Mouse (Mus musculus): ENCODE measurements around the gene Tnip1. TPM values are rescaled to one million over a fixed set of nuclear protein-coding genes. Genes with fewer than 3 reads are reported as not detected.
"Not testable (repeated sequence)": the region's sequence is repeated elsewhere in the genome, so short reads cannot be mapped to it uniquely, and the experiment has no call there.

Gene Tnip1
- polyA plus RNA-seq, 1 experiment from 2014 or later: 20.0 TPM

DNA sequence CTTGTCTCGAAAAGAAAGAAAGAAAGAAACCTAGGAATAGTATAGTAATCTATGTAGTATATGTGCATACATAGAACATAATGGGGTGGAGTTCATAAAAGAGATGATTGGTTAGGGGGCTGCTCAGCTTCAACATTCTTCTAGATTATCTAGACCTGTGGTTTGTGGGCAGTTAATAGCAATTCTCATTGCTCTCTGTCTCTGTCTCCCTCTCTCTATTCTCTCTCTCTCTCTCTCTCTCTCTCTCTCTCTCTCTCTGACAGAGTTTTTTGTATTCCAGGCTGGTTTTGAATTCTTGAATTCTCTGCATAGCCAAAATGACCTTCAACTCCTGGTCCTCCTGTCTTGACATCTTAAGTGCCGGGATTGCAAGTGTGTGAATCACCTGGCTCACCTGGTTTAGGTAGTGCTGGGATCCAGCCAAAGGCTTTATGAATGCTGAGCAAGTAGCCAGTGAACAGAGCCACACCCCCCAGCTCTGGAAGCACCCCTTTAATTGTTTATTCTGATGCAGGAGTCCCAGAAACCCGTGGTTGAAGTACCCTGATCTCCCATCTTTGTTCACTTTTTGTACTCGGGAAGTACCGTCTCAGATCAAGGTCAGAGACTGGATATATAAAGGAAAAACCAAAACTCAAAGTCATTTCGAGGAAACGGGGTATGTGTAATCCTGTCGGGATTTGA lies 8.8 kb upstream of the Tnip1 start:
- no peak for ATAC-seq (ENCODE audit: insufficient read depth, low FRiP score, low read depth)
- Histone ChIP-seq H3K36me3 (no peaks in the 10 kb centered on the region), H3K27ac (no peak overlapping the region), H3K4me1 (peaks cover 15% of the 10 kb centered on the region), H3K9me3 (no peaks in the 10 kb centered on the region), H3K4me2 (no peak overlapping the region), H3K9ac (no peak overlapping the region), H3K27me3 (replicated peaks) (no peaks in the 10 kb centered on the region), H3K4me3 (replicated peaks) (no peak overlapping the region)
- 56% methylated on average over 8 of the region's 8 CpGs for WGBS

DNA sequence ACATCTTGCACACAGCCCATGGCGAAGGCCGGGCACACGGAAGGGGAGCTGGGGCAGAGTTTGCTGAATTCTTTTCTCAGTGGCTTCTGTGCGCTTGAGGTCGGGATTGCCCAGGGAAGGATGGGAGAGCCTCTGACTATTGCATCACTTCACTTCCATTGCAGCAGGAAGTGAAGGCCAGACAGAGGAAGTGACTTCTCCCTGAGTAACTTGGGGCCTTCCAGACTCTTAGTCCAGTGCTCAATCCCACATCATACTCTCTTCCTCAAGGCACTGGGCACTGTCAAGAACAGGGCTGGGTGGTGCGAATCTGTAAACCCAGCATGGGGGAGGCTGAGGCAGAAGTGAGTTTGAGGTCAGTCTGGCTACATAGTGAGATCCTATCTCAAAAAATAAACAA lies 2.5 kb upstream of the Tnip1 start:
- Histone ChIP-seq H3K4me3 (replicated peaks) (no peak overlapping the region), H3K9ac (no peak overlapping the region), H3K9me3 (no peaks in the 10 kb centered on the region), H3K27ac (no peak overlapping the region), H3K36me3 (no peaks in the 10 kb centered on the region), H3K4me1 (peaks cover 17% of the 10 kb centered on the region), H3K4me2 (no peak overlapping the region), H3K27me3 (replicated peaks) (no peaks in the 10 kb centered on the region)
- WGBS: 79% methylated on average over 6 of the region's 6 CpGs
- ATAC-seq (ENCODE audit: insufficient read depth, low FRiP score, low read depth): no peak

- 48% methylated on average over 3 of the region's 3 CpGs for WGBS
- H3K9me3 ChIP-seq: no peaks in the 10 kb centered on the region
- H3K4me3 ChIP-seq (replicated peaks): no peak overlapping the region; the same call in 1 of the 2 replicates
- H3K27me3 ChIP-seq (replicated peaks): no peaks in the 10 kb centered on the region
- no peak overlapping the region for H3K9ac ChIP-seq
- H3K27ac ChIP-seq: peak overlapping the region; percentile 48; the same call in 1 of the 2 replicates
- H3K36me3 ChIP-seq: no peaks in the 10 kb centered on the region
- no peak for ATAC-seq (ENCODE audit: insufficient read depth, low FRiP score, low read depth)
- peaks cover 19% of the 10 kb centered on the region for H3K4me1 ChIP-seq
- peak overlapping the region; percentile 41 for H3K4me2 ChIP-seq
Observed at GRCm38 (mm10) chr11:54961921-54962320, 796 bp downstream of the Tnip1 start.

DNA sequence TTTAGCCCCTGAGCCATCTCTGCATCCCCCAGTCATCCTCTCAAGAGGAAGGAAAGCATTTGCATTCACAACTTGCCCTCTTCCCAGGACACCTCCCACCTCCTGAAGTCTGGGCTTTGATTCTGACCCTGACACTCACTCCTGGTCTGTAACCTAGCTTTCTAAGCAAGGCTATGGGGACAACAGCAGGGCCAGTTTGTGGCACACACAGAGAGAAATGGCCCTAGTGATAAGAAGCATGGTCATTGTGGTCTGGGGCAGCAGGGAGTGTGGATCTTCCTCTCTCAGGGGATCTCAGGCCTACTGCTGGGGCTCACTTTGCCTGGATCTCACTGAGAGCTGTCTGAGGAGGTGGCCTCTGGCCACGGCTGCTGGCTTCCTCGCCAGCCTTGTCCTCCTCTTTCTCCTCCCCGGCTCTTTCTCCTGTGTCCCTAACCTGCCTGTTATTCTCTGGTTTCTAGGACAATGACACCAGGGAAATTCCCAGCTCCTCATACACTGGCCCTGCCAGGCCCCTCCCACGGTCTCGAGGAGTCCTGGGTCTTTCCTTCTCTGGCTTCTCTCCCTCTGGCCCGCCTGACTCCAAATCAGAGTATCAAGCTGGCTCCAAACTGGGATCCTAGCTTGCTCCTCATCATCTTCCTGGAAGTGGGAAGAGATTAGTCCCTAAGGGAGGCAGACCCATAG lies 1.4 kb downstream of the Tnip1 start:
- Histone ChIP-seq H3K4me1 (peaks cover 19% of the 10 kb centered on the region), H3K9me3 (no peaks in the 10 kb centered on the region), H3K27me3 (replicated peaks) (no peaks in the 10 kb centered on the region), H3K27ac (peak overlapping the region; percentile 48; the same call in 1 of the 2 replicates), H3K4me2 (peak overlapping the region; percentile 41), H3K4me3 (replicated peaks) (no peak overlapping the region), H3K9ac (no peak overlapping the region), H3K36me3 (no peaks in the 10 kb centered on the region)
- WGBS: 72% methylated on average over 6 of the region's 6 CpGs
- ATAC-seq (ENCODE audit: insufficient read depth, low FRiP score, low read depth): no peak

- no peak overlapping the region for H3K4me3 ChIP-seq (replicated peaks)
- no peak for ATAC-seq (ENCODE audit: insufficient read depth, low FRiP score, low read depth)
- no peak overlapping the region for H3K4me2 ChIP-seq
- WGBS: 82% methylated on average over 6 of the region's 6 CpGs
- H3K4me1 ChIP-seq: peaks cover 19% of the 10 kb centered on the region
- no peaks in the 10 kb centered on the region for H3K9me3 ChIP-seq
- no peaks in the 10 kb centered on the region for H3K27me3 ChIP-seq (replicated peaks)
- H3K36me3 ChIP-seq: no peaks in the 10 kb centered on the region
- no peak overlapping the region for H3K27ac ChIP-seq
- no peak overlapping the region for H3K9ac ChIP-seq
Observed at GRCm38 (mm10) chr11:54960251-54960650, 2.5 kb downstream of the Tnip1 start.

DNA sequence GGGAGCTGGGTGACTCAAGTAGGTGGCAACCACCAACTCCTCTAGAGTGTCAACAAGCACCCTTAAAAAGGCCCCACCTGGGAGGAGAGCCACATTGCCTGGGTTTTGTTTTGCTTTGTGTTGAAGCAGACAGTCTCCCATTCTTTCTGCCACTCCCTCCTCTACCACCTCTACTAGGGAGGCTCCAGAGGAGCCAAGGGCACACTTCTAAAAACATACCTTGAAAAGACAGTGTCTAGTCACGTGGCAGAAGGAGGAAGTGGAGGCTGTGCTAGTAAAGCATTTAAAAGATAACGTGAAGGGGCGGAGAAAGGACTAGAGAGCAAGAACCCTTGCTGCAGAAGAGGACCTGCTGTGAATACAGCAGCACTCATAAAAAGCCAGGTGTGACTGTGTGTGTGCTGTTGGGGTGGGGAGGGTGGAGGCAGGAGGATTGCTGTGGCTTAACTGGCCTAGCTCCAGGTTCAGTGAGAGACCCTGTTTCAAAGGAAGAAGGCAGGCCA lies 4.1 kb downstream of the Tnip1 start:
- H3K4me1 ChIP-seq: peaks cover 27% of the 10 kb centered on the region
- ATAC-seq (ENCODE audit: insufficient read depth, low FRiP score, low read depth): no peak

GRCm38 (mm10) chr11:54957708-54958107 lies 5.0 kb downstream of the Tnip1 start:
- peaks cover 21% of the 10 kb centered on the region for H3K4me1 ChIP-seq
- not testable (repeated sequence) for H3K27me3 ChIP-seq (replicated peaks); H3K27ac ChIP-seq; H3K9me3 ChIP-seq; H3K36me3 ChIP-seq; H3K4me3 ChIP-seq (replicated peaks); ATAC-seq (ENCODE audit: insufficient read depth, low FRiP score, low read depth); H3K4me2 ChIP-seq; H3K9ac ChIP-seq
- 89% methylated on average over 3 of the region's 3 CpGs for WGBS

More for the DNA sequence above, 4.1 kb downstream of the Tnip1 start:
- H3K27me3 ChIP-seq (replicated peaks): no peaks in the 10 kb centered on the region
- H3K9me3 ChIP-seq: no peaks in the 10 kb centered on the region
- H3K4me2 ChIP-seq: 0 out of 2 replicates have a peak overlapping the region, but pooled peaks have one; percentile 3
- H3K27ac ChIP-seq: peak overlapping the region; percentile 52
- no peaks in the 10 kb centered on the region for H3K36me3 ChIP-seq
- 30% methylated on average over 3 of the region's 3 CpGs for WGBS
- H3K4me3 ChIP-seq (replicated peaks): no peak overlapping the region
- no peak overlapping the region for H3K9ac ChIP-seq

- Histone ChIP-seq H3K4me2 (no peak overlapping the region), H3K9me3 (no peaks in the 10 kb centered on the region), H3K4me1 (peaks cover 15% of the 10 kb centered on the region), H3K27ac (no peak overlapping the region), H3K27me3 (replicated peaks) (no peaks in the 10 kb centered on the region), H3K36me3 (no peaks in the 10 kb centered on the region), H3K4me3 (replicated peaks) (no peak overlapping the region), H3K9ac (no peak overlapping the region)
- 61% methylated on average over 7 of the region's 7 CpGs for WGBS
- ATAC-seq (ENCODE audit: insufficient read depth, low FRiP score, low read depth): no peak
Observed at GRCm38 (mm10) chr11:54956912-54957311, 5.8 kb downstream of the Tnip1 start.

- Histone ChIP-seq H3K9ac (peak overlapping the region; percentile 90), H3K4me2 (peak overlapping the region; percentile 82), H3K36me3 (no peaks in the 10 kb centered on the region), H3K9me3 (no peaks in the 10 kb centered on the region), H3K4me1 (peaks cover 9% of the 10 kb centered on the region), H3K27ac (peak overlapping the region; percentile 87), H3K27me3 (replicated peaks) (no peaks in the 10 kb centered on the region), H3K4me3 (replicated peaks) (peak overlapping the region; percentile 92)
- peak; percentile 97 for ATAC-seq (ENCODE audit: insufficient read depth, low FRiP score, low read depth)
- under 1% methylated on average over 59 of the region's 59 CpGs for WGBS
Observed at GRCm38 (mm10) chr11:54955735-54956480, 6.8 kb downstream of the Tnip1 start.

- ATAC-seq (ENCODE audit: insufficient read depth, low FRiP score, low read depth); H3K4me1 ChIP-seq; H3K9me3 ChIP-seq; H3K9ac ChIP-seq; H3K36me3 ChIP-seq; H3K27me3 ChIP-seq (replicated peaks): not testable (repeated sequence)
- peak overlapping the region; percentile 92 for H3K4me3 ChIP-seq (replicated peaks)
- WGBS: 34% methylated on average over 10 of the region's 10 CpGs
- H3K4me2 ChIP-seq: peak overlapping the region; percentile 82
- peak overlapping the region; percentile 87; the same call in 1 of the 2 replicates for H3K27ac ChIP-seq
Observed at GRCm38 (mm10) chr11:54955400-54955734, 7.3 kb downstream of the Tnip1 start.

DNA sequence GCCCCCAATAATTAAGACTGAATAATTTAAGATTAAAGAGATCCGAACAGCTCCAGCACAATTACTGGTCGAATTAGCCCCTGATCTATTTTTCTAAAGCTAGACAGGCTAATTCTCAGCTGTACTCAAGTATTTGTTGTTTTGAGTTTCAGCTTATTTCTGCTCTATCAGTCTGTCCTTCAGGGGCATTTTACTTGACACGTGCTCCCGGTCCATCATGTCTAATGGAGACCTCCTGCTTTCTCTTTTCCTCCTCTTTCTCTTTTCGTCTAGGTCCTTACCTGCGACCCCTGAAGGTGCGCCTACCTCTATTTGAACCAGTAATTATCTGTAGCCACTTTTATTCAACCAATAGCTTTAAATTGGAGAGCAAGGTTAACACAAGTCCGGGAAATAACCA lies 8.0 kb downstream of the Tnip1 start:
- Histone ChIP-seq H3K27me3 (replicated peaks) (no peaks in the 10 kb centered on the region), H3K27ac (no peak overlapping the region), H3K36me3 (no peaks in the 10 kb centered on the region), H3K4me2 (peak overlapping the region; percentile 82), H3K4me1 (peaks cover 9% of the 10 kb centered on the region), H3K9ac (no peak overlapping the region), H3K4me3 (replicated peaks) (no peak overlapping the region; the same call in 1 of the 2 replicates), H3K9me3 (no peaks in the 10 kb centered on the region)
- ATAC-seq (ENCODE audit: insufficient read depth, low FRiP score, low read depth): no peak
- 85% methylated on average over 8 of the region's 8 CpGs for WGBS

DNA sequence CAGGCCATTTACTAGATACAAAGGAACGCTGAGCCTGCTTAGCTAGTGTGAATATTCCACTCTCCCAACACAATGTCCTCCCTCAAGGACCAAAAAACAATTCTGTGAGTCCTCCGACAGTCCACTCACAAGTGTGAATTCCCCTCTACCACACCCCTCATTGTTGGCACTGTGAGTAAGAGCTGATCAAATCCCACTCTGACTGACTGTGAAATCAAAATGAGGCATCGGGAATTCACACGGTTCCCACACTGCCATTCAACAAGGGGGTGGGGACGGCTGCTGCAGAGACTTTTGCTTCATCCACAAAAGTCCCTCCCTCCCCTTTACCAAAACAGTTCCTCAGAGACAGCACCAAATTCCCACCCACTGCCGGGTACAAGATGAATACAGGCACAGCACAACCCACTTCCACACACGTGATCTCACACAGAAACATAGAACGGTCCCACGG lies 8.7 kb downstream of the Tnip1 start:
- no peak for ATAC-seq (ENCODE audit: insufficient read depth, low FRiP score, low read depth)
- no peak overlapping the region for H3K27ac ChIP-seq
- peaks cover 8% of the 10 kb centered on the region for H3K4me1 ChIP-seq
- no peak overlapping the region for H3K4me2 ChIP-seq
- WGBS: 48% methylated on average over 9 of the region's 9 CpGs
- no peaks in the 10 kb centered on the region for H3K36me3 ChIP-seq
- H3K4me3 ChIP-seq (replicated peaks): no peak overlapping the region
- H3K9me3 ChIP-seq: no peaks in the 10 kb centered on the region
- no peaks in the 10 kb centered on the region for H3K27me3 ChIP-seq (replicated peaks)
- H3K9ac ChIP-seq: no peak overlapping the region

Data from stomach, embryonic 15.5 days (tissue).